Mouse (Mus musculus) forebrain, postnatal 0 days (tissue): ENCODE measurements at regions not wholly inside any gene's neighbourhood (a gene's known extent, or its start where the extent isn't known, plus 50 kb on each side); places are given as distances from the start of the nearest gene placed in this dataset.

Experiments used
- ATAC-seq: fragments of 200-750 bp; cut with Nextera tagmentation; 2 replicates; pipeline ENCODE4 v1.8.0; 2017; ENCODE audit warnings: mild to moderate bottlenecking, moderate library complexity
- DNase-seq: peaks from one replicate; pipeline ENCODE4 v3.0.0-alpha.2; 2015
- H3K27ac ChIP-seq: fragments of 300-500 bp; sonication (generic); 2 replicates; pipeline ENCODE4 v1.5.1; 2014; ENCODE audit warnings: low read depth, mild to moderate bottlenecking, antibody characterized with exemption, low read length, moderate library complexity, mixed read lengths
- H3K27me3 ChIP-seq: fragments of 300-500 bp; sonication (generic); 2 replicates; pipeline ENCODE4 v1.6.1; 2014; ENCODE audit warnings: mild to moderate bottlenecking, low read length, mixed read lengths; ENCODE audit not compliant: insufficient read depth
- H3K36me3 ChIP-seq: fragments of 300-500 bp; sonication (generic); 2 replicates; pipeline ENCODE4 v1.6.1; 2014; ENCODE audit warnings: mild to moderate bottlenecking, moderate library complexity; ENCODE audit not compliant: insufficient read depth
- H3K4me1 ChIP-seq: fragments of 300-500 bp; sonication (generic); 2 replicates; pipeline ENCODE4 v1.6.1; 2014; ENCODE audit warnings: antibody characterized with exemption; ENCODE audit not compliant: insufficient read depth
- H3K4me2 ChIP-seq: fragments of 300-500 bp; sonication (generic); 2 replicates; pipeline ENCODE4 v1.6.1; 2014; ENCODE audit warnings: low read depth, mild to moderate bottlenecking, moderate library complexity
- H3K4me3 ChIP-seq: fragments of 300-500 bp; sonication (generic); 2 replicates; pipeline ENCODE4 v1.5.1; 2014; ENCODE audit warnings: low read depth, low read length, mixed read lengths
- H3K9ac ChIP-seq: fragments of 300-500 bp; sonication (generic); 2 replicates; pipeline ENCODE4 v1.6.1; 2014; ENCODE audit warnings: mild to moderate bottlenecking
- H3K9me3 ChIP-seq: fragments of 300-500 bp; sonication (generic); 2 replicates; pipeline ENCODE4 v1.6.1; 2016; ENCODE audit warnings: low read length
- CTCF ChIP-seq: sonication (generic); IDR thresholded peaks from 2 replicates; pipeline ENCODE4 v1.5.1; 2016; ENCODE audit warnings: antibody characterized with exemption, control low read depth, low read depth
- WGBS: fragments of 180-500 bp; shearing (Covaris S2); extraction: QIAGEN DNeasy Blood & Tissue Kit; methylation state at CpG from one replicate; pipeline ENCODE4 v1.1.7; 2014; 5-methylcytosine and 5-hydroxymethylcytosine counted together

DNA sequence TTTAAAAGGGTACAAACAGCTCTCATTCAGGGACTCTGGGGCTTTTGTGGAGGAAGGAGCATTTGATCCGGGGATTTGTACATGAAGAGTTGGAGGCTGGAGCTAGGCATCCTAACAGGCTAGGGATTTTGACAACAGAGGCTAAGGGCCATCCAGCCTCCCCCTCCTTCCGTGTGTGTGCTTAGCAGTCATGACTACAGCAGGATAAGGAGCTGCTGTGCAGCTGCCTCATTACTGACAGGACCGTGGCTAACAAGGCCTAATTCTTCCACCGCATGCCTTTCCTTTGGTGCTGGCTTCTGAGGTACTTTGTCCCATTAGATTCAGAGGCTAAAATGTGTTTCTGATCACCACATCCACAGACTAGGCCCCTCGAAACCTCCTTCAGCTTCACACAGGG is 110.0 kb upstream of the Stx16 start:
- no peaks in the 10 kb centered on the region for H3K9me3 ChIP-seq
- H3K27ac ChIP-seq = no peak overlapping the region
- H3K36me3 ChIP-seq = no peaks in the 10 kb centered on the region
- H3K4me2 ChIP-seq = no peak overlapping the region
- ATAC-seq = no peak
- no peak for TF ChIP-seq CTCF
- no peak overlapping the region for H3K4me3 ChIP-seq
- DNase-seq = no peak
- WGBS = 65% methylated on average over 5 of the region's 5 CpGs
- H3K4me1 ChIP-seq = no peaks in the 10 kb centered on the region
- H3K27me3 ChIP-seq = no peaks in the 10 kb centered on the region
- H3K9ac ChIP-seq = no peak overlapping the region

DNA sequence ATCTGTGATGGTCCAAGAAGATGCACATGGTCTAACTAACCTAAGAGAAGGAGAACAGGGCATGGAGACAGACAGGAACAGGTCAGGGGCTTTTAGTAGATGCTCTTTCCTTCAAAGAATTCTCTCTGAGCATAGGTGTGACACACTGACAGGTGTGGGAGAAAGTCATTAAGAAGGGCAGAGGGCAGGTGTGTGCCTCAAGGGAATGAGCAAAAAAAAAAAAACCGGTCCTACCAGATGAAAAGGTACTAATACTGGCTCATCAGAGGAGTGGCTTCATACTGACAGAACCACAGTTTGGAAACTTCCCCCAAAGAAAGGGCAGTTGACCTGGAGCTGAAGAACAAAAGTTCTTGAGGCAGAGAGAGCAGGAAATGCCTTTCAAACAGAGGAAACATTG is 105.3 kb upstream of the Stx16 start:
- H3K27me3 ChIP-seq = no peaks in the 10 kb centered on the region
- 74% methylated on average over 1 of the region's 1 CpGs for WGBS

GRCm38 (mm10) chr2:173976314-173977053 is 99.6 kb upstream of the Stx16 start:
- no peaks in the 10 kb centered on the region for H3K4me1 ChIP-seq
- WGBS = 73% methylated on average over 4 of the region's 4 CpGs
- no peak overlapping the region for H3K4me3 ChIP-seq
- no peaks in the 10 kb centered on the region for H3K27me3 ChIP-seq
- no peaks in the 10 kb centered on the region for H3K36me3 ChIP-seq
- peaks cover 23% of the 10 kb centered on the region for H3K9me3 ChIP-seq
- no peak for TF ChIP-seq CTCF
- ATAC-seq (no peak), DNase-seq (no peak)
- H3K4me2 ChIP-seq = no peak overlapping the region
- no peak overlapping the region for H3K27ac ChIP-seq
- H3K9ac ChIP-seq = no peak overlapping the region

More for the DNA sequence above, 105.3 kb upstream of the Stx16 start:
- H3K4me2 ChIP-seq = no peak overlapping the region
- DNase-seq (no peak), ATAC-seq (no peak)
- H3K36me3 ChIP-seq = no peaks in the 10 kb centered on the region
- no peaks in the 10 kb centered on the region for H3K4me1 ChIP-seq
- H3K9me3 ChIP-seq = peaks cover 23% of the 10 kb centered on the region
- H3K4me3 ChIP-seq = no peak overlapping the region
- no peak for TF ChIP-seq CTCF
- H3K9ac ChIP-seq = no peak overlapping the region
- no peak overlapping the region for H3K27ac ChIP-seq

DNA sequence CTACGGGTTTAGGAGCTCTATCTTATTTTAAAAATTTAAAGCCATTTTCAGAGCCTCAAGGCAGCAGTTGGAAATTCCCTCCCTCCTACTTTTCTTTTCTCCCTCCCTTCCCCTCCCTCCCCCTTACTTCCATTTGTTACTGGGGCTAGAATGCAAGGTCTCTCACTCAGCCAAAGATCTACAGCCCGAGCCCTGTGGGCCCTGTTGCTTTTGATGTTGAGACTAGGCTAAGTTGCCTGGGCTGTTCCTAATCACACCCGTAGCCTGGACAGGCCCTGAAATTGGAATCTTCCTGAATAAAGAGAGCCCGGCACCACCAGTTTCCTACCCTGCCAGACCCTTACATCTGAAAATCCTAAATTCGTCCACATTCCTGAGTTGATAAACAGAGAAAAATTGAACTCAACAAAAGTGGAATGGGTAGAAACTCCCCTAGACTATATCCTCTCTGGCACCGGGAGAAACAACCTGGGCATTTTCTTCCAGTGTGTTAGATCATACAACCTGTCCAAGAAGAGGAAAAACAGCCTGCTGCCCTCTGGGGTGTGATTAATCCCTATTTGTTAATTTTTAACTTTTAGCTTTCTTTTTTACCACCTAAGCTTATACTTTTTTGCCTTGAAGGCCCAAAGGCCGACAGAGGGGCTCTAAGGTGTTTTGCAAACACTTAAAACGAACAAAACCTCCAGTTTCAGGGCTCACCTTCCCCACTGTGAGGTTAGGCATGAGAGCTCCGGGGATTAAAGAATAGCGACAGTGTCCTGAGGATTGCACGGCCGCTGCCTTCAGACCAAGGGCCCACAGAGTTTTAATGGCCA is 98.7 kb upstream of the Stx16 start:
- 25% methylated on average over 12 of the region's 12 CpGs for WGBS
- ATAC-seq = no peak
- no peaks in the 10 kb centered on the region for H3K4me1 ChIP-seq
- no peak overlapping the region for H3K27ac ChIP-seq
- no peak overlapping the region for H3K4me2 ChIP-seq
- no peak overlapping the region for H3K9ac ChIP-seq
- H3K4me3 ChIP-seq = no peak overlapping the region
- no peak for TF ChIP-seq CTCF
- H3K9me3 ChIP-seq = peaks cover 19% of the 10 kb centered on the region
- H3K36me3 ChIP-seq = no peaks in the 10 kb centered on the region
- DNase-seq = no peak
- no peaks in the 10 kb centered on the region for H3K27me3 ChIP-seq

GRCm38 (mm10) chr2:173978138-173978765 is 97.9 kb upstream of the Stx16 start:
- Histone ChIP-seq H3K9ac (no peak overlapping the region), H3K27me3 (no peaks in the 10 kb centered on the region), H3K4me1 (no peaks in the 10 kb centered on the region), H3K4me2 (no peak overlapping the region), H3K9me3 (peaks cover 11% of the 10 kb centered on the region), H3K36me3 (no peaks in the 10 kb centered on the region), H3K27ac (no peak overlapping the region), H3K4me3 (no peak overlapping the region)
- ATAC-seq = no peak
- 82% methylated on average over 13 of the region's 13 CpGs for WGBS
- DNase-seq = no peak
- TF ChIP-seq CTCF = no peak

GRCm38 (mm10) chr2:173981036-173981435 is 95.1 kb upstream of the Stx16 start:
- Histone ChIP-seq H3K4me2 (no peak overlapping the region), H3K4me3 (no peak overlapping the region), H3K9me3 (no peaks in the 10 kb centered on the region), H3K27me3 (no peaks in the 10 kb centered on the region), H3K36me3 (no peaks in the 10 kb centered on the region), H3K4me1 (no peaks in the 10 kb centered on the region), H3K9ac (no peak overlapping the region), H3K27ac (no peak overlapping the region)
- TF ChIP-seq CTCF = no peak
- WGBS = 95% methylated on average over 9 of the region's 9 CpGs
- no peak for DNase-seq
- ATAC-seq = no peak

- no peaks in the 10 kb centered on the region for H3K27me3 ChIP-seq
- DNase-seq (no peak), ATAC-seq (no peak)
- no peak overlapping the region for H3K9ac ChIP-seq
- TF ChIP-seq CTCF = no peak
- H3K27ac ChIP-seq = no peak overlapping the region
- no peaks in the 10 kb centered on the region for H3K36me3 ChIP-seq
- no peaks in the 10 kb centered on the region for H3K4me1 ChIP-seq
- H3K4me2 ChIP-seq = no peak overlapping the region
- H3K4me3 ChIP-seq = no peak overlapping the region
- WGBS = 91% methylated on average over 7 of the region's 7 CpGs
- no peaks in the 10 kb centered on the region for H3K9me3 ChIP-seq
Observed at GRCm38 (mm10) chr2:173987516-173987915, 88.6 kb upstream of the Stx16 start.
